Mouse (Mus musculus) heart, postnatal 14 days (tissue): ENCODE data around the gene Gzmg. TPM values are rescaled to one million over a fixed set of nuclear protein-coding genes. Genes with fewer than 3 reads are reported as not detected.
A peak's percentile ranks its signal among the peaks of the same experiment; 100 is the strongest.
"Not testable (repeated sequence)": the region's sequence is repeated elsewhere in the genome, so short reads cannot be mapped to it uniquely, and the experiment has no call there.

Source experiments
- DNase-seq, 2 experiments: peaks; one replicate each; pipeline ENCODE4 v3.0.0; 2021 to 2022
- intact Hi-C: fragments of 180-260 bp; cut with DNase I; formaldehyde crosslinking; loops from one replicate; pipeline ENCODE4 v1.15.1; 2025
- long read RNA-seq, 2 experiments: library from polyadenylated mRNA; stranded (forward); transcript quantifications; one replicate each; pipeline ENCODE4 v2.0.0; 2021
- total RNA-seq, 2 experiments: library from RNA; stranded (reverse); gene quantifications; 2 replicates each; pipeline ENCODE4 v1.2.3; 2021

The Gzmg gene
- not detected for total RNA-seq
- long read RNA-seq, experiment 1, result 0 reads
- long read RNA-seq, experiment 2, result 0 reads

- DNase-seq, intact Hi-C loops: not testable (repeated sequence)
Measured at GRCm38 (mm10) chr14:56159479-56159878, at the start of gene Gzmg. Gzmg (minus strand) TSS chr14:56159579.

- intact Hi-C loops, result no loop called here
- no peak for DNase-seq
Measured at GRCm38 (mm10) chr14:56205613-56206012, 46.2 kb upstream of the Gzmg start.

GRCm38 (mm10) chr14:56205021-56205420, 45.6 kb upstream of the Gzmg start:
- intact Hi-C loops, result not testable (repeated sequence)
- DNase-seq, result peak in 1 of 2 experiments; percentile 26

GRCm38 (mm10) chr14:56203975-56204374, 44.6 kb upstream of the Gzmg start:
- peak; percentile 52 to 71 for DNase-seq
- intact Hi-C loops, result loop anchor here (5.0 kb wide), 1 partner anchor 98 kb away; no protein-coding TSS in a partner anchor

GRCm38 (mm10) chr14:56186946-56187345, 27.6 kb upstream of the Gzmg start:
- intact Hi-C loops, result no loop called here
- no peak for DNase-seq

GRCm38 (mm10) chr14:56186521-56186920, 27.1 kb upstream of the Gzmg start:
- intact Hi-C loops, result no loop called here

GRCm38 (mm10) chr14:56177651-56178050, 18.3 kb upstream of the Gzmg start:
- intact Hi-C loops, result not testable (repeated sequence)
- DNase-seq, result peak; percentile 33 to 52

More at GRCm38 (mm10) chr14:56186521-56186920, 27.1 kb upstream of the Gzmg start:
- DNase-seq, result no peak

- intact Hi-C loops, result no loop called here
- DNase-seq, result no peak
Measured at GRCm38 (mm10) chr14:56174499-56174898, 15.1 kb upstream of the Gzmg start, which contains the start of gene Gzmn. Gzmn (minus strand) TSS chr14:56174599.

GRCm38 (mm10) chr14:56173396-56173795, 14.0 kb upstream of the Gzmg start:
- DNase-seq, result no peak
- intact Hi-C loops, result no loop called here

GRCm38 (mm10) chr14:56172744-56173143, 13.4 kb upstream of the Gzmg start:
- intact Hi-C loops, result no loop called here
- DNase-seq, result no peak

- DNase-seq, result no peak
- intact Hi-C loops, result no loop called here
Measured at GRCm38 (mm10) chr14:56168009-56168408, 8.6 kb upstream of the Gzmg start.

- intact Hi-C loops, result no loop called here
- DNase-seq, result no peak
Measured at GRCm38 (mm10) chr14:56162109-56162508, 2.7 kb upstream of the Gzmg start.

- no peak for DNase-seq
- intact Hi-C loops, result no loop called here
Measured at GRCm38 (mm10) chr14:56155340-56155739, 4.0 kb downstream of the Gzmg start.

- intact Hi-C loops, DNase-seq: not testable (repeated sequence)
Measured at GRCm38 (mm10) chr14:56133675-56134074, 25.7 kb downstream of the Gzmg start.

GRCm38 (mm10) chr14:56132508-56132907, 26.9 kb downstream of the Gzmg start, which contains the start of gene Gzmd:
Gzmd (minus strand) TSS chr14:56132608.
- DNase-seq, intact Hi-C loops: not testable (repeated sequence)

- no peak for DNase-seq
Measured at GRCm38 (mm10) chr14:56128341-56128740, 31.0 kb downstream of the Gzmg start.

GRCm38 (mm10) chr14:56123516-56123915, 35.9 kb downstream of the Gzmg start:
- intact Hi-C loops, result no loop called here

More at GRCm38 (mm10) chr14:56128341-56128740, 31.0 kb downstream of the Gzmg start:
- intact Hi-C loops, result no loop called here

GRCm38 (mm10) chr14:56120525-56120924, 38.9 kb downstream of the Gzmg start, which contains the start of gene Gzme:
Gzme (minus strand) TSS chr14:56120625.
- no peak for DNase-seq
- intact Hi-C loops, result no loop called here

More at GRCm38 (mm10) chr14:56123516-56123915, 35.9 kb downstream of the Gzmg start:
- DNase-seq, result no peak

- intact Hi-C loops, DNase-seq: not testable (repeated sequence)
Measured at GRCm38 (mm10) chr14:56115531-56116310, 43.7 kb downstream of the Gzmg start.
